Mouse (Mus musculus) left cerebral cortex, adult 2 months (tissue): ENCODE measurements around the gene Schip1. TPM values are rescaled to one million over a fixed set of nuclear protein-coding genes. Genes with fewer than 3 reads are reported as not detected.

Source experiments
- DNase-seq, 2 experiments: peaks; one replicate each; pipeline ENCODE4 v3.0.0; 2021 to 2022; ENCODE audit warnings: low spot score in 2 of 2, mixed read lengths in 1 of 2; ENCODE audit errors: extremely low spot score in 1 of 2
- H3K27ac ChIP-seq: fragments of 200-600 bp; 2 replicates; pipeline ENCODE4 v1.8.1; 2022
- H3K4me3 ChIP-seq: fragments of 200-600 bp; 2 replicates; pipeline ENCODE4 v1.8.1; 2022
- CTCF ChIP-seq: fragments of 200-600 bp; IDR thresholded peaks from 2 replicates; pipeline ENCODE4 v1.8.1; 2022; ENCODE audit warnings: antibody characterized with exemption, mild to moderate bottlenecking, moderate library complexity
- intact Hi-C: fragments of 180-260 bp; cut with DNase I; formaldehyde crosslinking; loops from one replicate; pipeline ENCODE4 v1.15.1; 2025
- total RNA-seq, 2 experiments: library from RNA; stranded (reverse); gene quantifications; 2 replicates each; pipeline ENCODE4 v1.2.3; 2021

Schip1 gene
- total RNA-seq, 2 experiments from 2014 or later, result 261 to 282 TPM

- TF ChIP-seq CTCF, result no peak
- peak; percentile 25 to 43 for DNase-seq
- Histone ChIP-seq H3K27ac (no peak overlapping the region), H3K4me3 (no peak overlapping the region)
- intact Hi-C loops, result loop anchor here (5.0 to 10.0 kb wide), 2 partner anchors 99 to 222 kb away; no protein-coding TSS in a partner anchor
Observed at GRCm38 (mm10) chr3:68466643-68467042, 402.0 kb downstream of the Schip1 start.

- no peak for DNase-seq
- Histone ChIP-seq H3K27ac (no peak overlapping the region), H3K4me3 (no peak overlapping the region)
- TF ChIP-seq CTCF, result no peak
- intact Hi-C loops, result loop anchor here (5.0 to 10.0 kb wide), 2 partner anchors 101 to 223 kb away; no protein-coding TSS in a partner anchor
Observed at GRCm38 (mm10) chr3:68467941-68468687, 403.5 kb downstream of the Schip1 start.

- DNase-seq, result no peak
- no peak overlapping the region for H3K27ac ChIP-seq
- peak; percentile 6 for TF ChIP-seq CTCF
- intact Hi-C loops, result loop anchor here (5.0 to 10.0 kb wide), 2 partner anchors 102 to 225 kb away; no protein-coding TSS in a partner anchor
- no peak overlapping the region for H3K4me3 ChIP-seq
Observed at GRCm38 (mm10) chr3:68469643-68470042, 405.0 kb downstream of the Schip1 start.

- intact Hi-C loops, result no loop called here
- Histone ChIP-seq H3K27ac (no peak overlapping the region), H3K4me3 (no peak overlapping the region)
- no peak for TF ChIP-seq CTCF
- DNase-seq, result no peak
Observed at GRCm38 (mm10) chr3:68470061-68470460, 405.5 kb downstream of the Schip1 start.

- intact Hi-C loops, result no loop called here
- no peak overlapping the region for H3K27ac ChIP-seq
- H3K4me3 ChIP-seq, result no peak overlapping the region
- DNase-seq, result no peak
- no peak for TF ChIP-seq CTCF
Observed at GRCm38 (mm10) chr3:68470622-68471021, 406.0 kb downstream of the Schip1 start.

- H3K27ac ChIP-seq, result no peak overlapping the region
- H3K4me3 ChIP-seq, result no peak overlapping the region
- no peak for DNase-seq
- no peak for TF ChIP-seq CTCF
- intact Hi-C loops, result no loop called here
Observed at GRCm38 (mm10) chr3:68476336-68476735, 411.7 kb downstream of the Schip1 start.

GRCm38 (mm10) chr3:68477478-68477877, 412.9 kb downstream of the Schip1 start:
- no peak for TF ChIP-seq CTCF
- intact Hi-C loops, result no loop called here
- no peak for DNase-seq
- Histone ChIP-seq H3K27ac (no peak overlapping the region), H3K4me3 (no peak overlapping the region)

- Histone ChIP-seq H3K4me3 (no peak overlapping the region), H3K27ac (no peak overlapping the region)
- TF ChIP-seq CTCF, result no peak; the same call in none of the 2 replicates
- intact Hi-C loops, result no loop called here
- peak in 1 of 2 experiments; percentile 28 for DNase-seq
Observed at GRCm38 (mm10) chr3:68479266-68479665, 414.7 kb downstream of the Schip1 start.

- intact Hi-C loops, result no loop called here
- Histone ChIP-seq H3K27ac (no peak overlapping the region), H3K4me3 (no peak overlapping the region)
- no peak for DNase-seq
- no peak for TF ChIP-seq CTCF
Observed at GRCm38 (mm10) chr3:68483517-68483916, 418.9 kb downstream of the Schip1 start.

GRCm38 (mm10) chr3:68484021-68484420, 419.4 kb downstream of the Schip1 start:
- Histone ChIP-seq H3K27ac (no peak overlapping the region), H3K4me3 (no peak overlapping the region)
- TF ChIP-seq CTCF, result no peak
- no peak for DNase-seq
- intact Hi-C loops, result no loop called here

- Histone ChIP-seq H3K4me3 (no peak overlapping the region), H3K27ac (no peak overlapping the region)
- DNase-seq, result no peak
- intact Hi-C loops, result no loop called here
- TF ChIP-seq CTCF, result no peak; the same call in none of the 2 replicates
Observed at GRCm38 (mm10) chr3:68484561-68484960, 420.0 kb downstream of the Schip1 start.

- no peak for DNase-seq
- Histone ChIP-seq H3K27ac (no peak overlapping the region), H3K4me3 (no peak overlapping the region)
- intact Hi-C loops, result no loop called here
- no peak for TF ChIP-seq CTCF
Observed at GRCm38 (mm10) chr3:68487621-68488020, 423.0 kb downstream of the Schip1 start.

GRCm38 (mm10) chr3:68488316-68488715, 423.7 kb downstream of the Schip1 start:
- no peak overlapping the region for H3K4me3 ChIP-seq
- DNase-seq, result no peak
- intact Hi-C loops, result no loop called here
- no peak for TF ChIP-seq CTCF
- H3K27ac ChIP-seq, result no peak overlapping the region
